Mouse (Mus musculus) CH12.LX (cell line): ENCODE data around the gene Calr.

Experiments used
- BHLHE40 ChIP-seq: IDR thresholded peaks from 2 replicates; pipeline ENCODE4 v1.6.1; 2011; ENCODE audit warnings: mild to moderate bottlenecking, low read depth, low read length, improper control_type of control experiment
- CTCF ChIP-seq, 2 experiments: IDR thresholded peaks in 1 of 2; conservative IDR thresholded peaks in 1 of 2; 2 replicates each; pipeline ENCODE4 v1.5.1; 2011 to 2012; ENCODE audit warnings: low read depth in 2 of 2, low read length in 2 of 2, improper control_type of control experiment in 1 of 2, inconsistent platforms in 1 of 2, mild to moderate bottlenecking in 1 of 2, moderate library complexity in 1 of 2
- EP300 ChIP-seq: IDR thresholded peaks from 2 replicates; pipeline ENCODE4 v1.6.1; 2011; ENCODE audit warnings: low read length, improper control_type of control experiment
- MAZ ChIP-seq: IDR thresholded peaks from 2 replicates; pipeline ENCODE4 v1.6.1; 2012; ENCODE audit warnings: low read depth, mild to moderate bottlenecking, inconsistent platforms, low read length, improper control_type of control experiment, moderate library complexity
- MEF2A ChIP-seq: IDR thresholded peaks from 2 replicates; pipeline ENCODE4 v1.6.1; 2014; ENCODE audit warnings: low read depth, mild to moderate bottlenecking, inconsistent platforms, low read length, improper control_type of control experiment, borderline replicate concordance
- POLR2A ChIP-seq: IDR thresholded peaks from 2 replicates; pipeline ENCODE4 v1.6.1; 2011; ENCODE audit warnings: low read depth, mild to moderate bottlenecking, improper control_type of control experiment, low read length
- RCOR1 ChIP-seq: conservative IDR thresholded peaks from 2 replicates; pipeline ENCODE4 v1.6.1; 2012; ENCODE audit warnings: low read depth, mild to moderate bottlenecking, inconsistent platforms, low read length, improper control_type of control experiment
- SMC3 ChIP-seq: IDR thresholded peaks from 2 replicates; pipeline ENCODE4 v1.6.1; 2011; ENCODE audit warnings: low read depth, low read length, improper control_type of control experiment
- TBP ChIP-seq: conservative IDR thresholded peaks from 2 replicates; pipeline ENCODE4 v1.6.1; 2011; ENCODE audit warnings: low read depth, low read length, improper control_type of control experiment
- ZC3H11A ChIP-seq: IDR thresholded peaks from 2 replicates; pipeline ENCODE4 v1.6.1; 2012; ENCODE audit warnings: low read depth, mild to moderate bottlenecking, inconsistent platforms, low read length, improper control_type of control experiment
- ZKSCAN1 ChIP-seq: IDR thresholded peaks from 2 replicates; pipeline ENCODE4 v1.6.1; 2012; ENCODE audit warnings: low read depth, inconsistent platforms, low read length, improper control_type of control experiment, borderline replicate concordance

DNA sequence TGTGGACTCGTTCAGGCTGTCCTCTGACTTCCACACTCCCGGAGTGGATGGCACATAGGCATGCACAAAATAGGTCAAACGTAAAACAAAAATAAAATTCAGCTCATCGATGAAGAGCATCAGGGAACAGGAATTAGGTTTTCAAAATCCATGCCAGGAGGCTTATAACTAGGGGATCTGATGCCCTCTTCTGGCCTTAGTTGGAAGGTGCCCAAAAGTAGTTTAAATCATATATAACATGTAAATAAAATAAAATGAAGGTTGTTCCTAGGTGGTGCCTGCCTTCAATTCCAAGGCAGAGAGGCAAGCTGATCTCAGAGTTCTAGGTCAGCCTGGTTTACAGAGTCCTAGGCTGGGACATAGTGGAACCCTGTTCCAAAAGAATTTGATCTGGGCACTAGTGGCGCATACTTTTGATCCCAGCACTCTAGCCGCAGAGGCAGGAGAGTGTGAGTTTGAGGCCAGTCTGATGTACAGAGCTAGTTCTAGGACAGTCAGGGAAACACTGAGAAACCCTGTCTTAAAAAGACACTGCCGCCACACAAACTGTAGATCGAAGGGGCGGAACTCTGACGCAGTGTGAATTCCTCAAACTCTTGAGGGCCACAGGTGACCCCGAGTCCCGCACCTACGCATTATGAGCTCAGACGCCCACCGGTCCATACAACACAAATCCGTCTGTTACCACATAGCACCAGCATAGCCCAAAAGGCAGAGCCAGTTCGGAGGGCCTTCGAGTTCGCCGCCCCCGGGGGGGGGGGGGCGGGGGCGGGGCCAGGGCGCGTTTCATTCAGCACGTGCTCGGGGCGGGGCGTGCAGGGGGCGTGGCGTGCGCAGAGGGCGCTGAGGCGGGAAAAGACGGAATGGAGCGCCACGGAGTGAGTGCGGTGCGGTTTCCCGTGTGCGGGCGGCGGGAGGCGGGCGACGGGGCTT lies 24.9 kb upstream of the Calr start, which contains the start of gene Syce2:
- TF ChIP-seq CTCF (conservative IDR thresholded peaks at IDR 0.05 in 1 of 2, IDR thresholded peaks at IDR 0.05 in 1 of 2; ENCODE audit: low read depth in 2 of 2, low read length in 2 of 2) (peak in 1 of 2 experiments; percentile 41; a peak in 2 of 4 replicates), ZC3H11A (no peak), EP300 (no peak), RCOR1 (no peak), MAZ (no peak), POLR2A (no peak), ZKSCAN1 (no peak), MEF2A (no peak), SMC3 (no peak), BHLHE40 (no peak), TBP (no peak)
